Mouse (Mus musculus) liver, postnatal 0 days (tissue): ENCODE measurements around the gene Cpeb4. TPM values are rescaled to one million over a fixed set of nuclear protein-coding genes. Genes with fewer than 3 reads are reported as not detected.

Experiments used
- ATAC-seq: fragments of 200-750 bp; cut with Nextera tagmentation; 2 replicates; pipeline ENCODE4 v1.8.0; 2017; ENCODE audit warnings: mild to moderate bottlenecking, moderate library complexity
- DNase-seq: peaks from one replicate; pipeline ENCODE4 v3.0.0-alpha.2; 2016
- H3K27ac ChIP-seq: fragments of 300-500 bp; sonication (generic); 2 replicates; pipeline ENCODE4 v1.5.1; 2014; ENCODE audit warnings: antibody characterized with exemption, moderate library complexity, mild to moderate bottlenecking, low read depth
- H3K27me3 ChIP-seq: fragments of 300-500 bp; sonication (generic); 2 replicates; pipeline ENCODE4 v1.6.1; 2014; ENCODE audit warnings: low read length, control low read depth, mixed read lengths; ENCODE audit not compliant: insufficient read depth
- H3K36me3 ChIP-seq: fragments of 300-500 bp; sonication (generic); replicated peaks from 2 replicates; pipeline ENCODE4 v1.6.1; 2014; ENCODE audit warnings: mild to moderate bottlenecking, control low read depth, low read length, moderate library complexity, mixed read lengths; ENCODE audit not compliant: insufficient read depth
- H3K4me1 ChIP-seq: fragments of 300-500 bp; sonication (generic); 2 replicates; pipeline ENCODE4 v1.6.1; 2014; ENCODE audit warnings: antibody characterized with exemption, mild to moderate bottlenecking, control low read depth; ENCODE audit not compliant: insufficient read depth
- H3K4me2 ChIP-seq: fragments of 300-500 bp; sonication (generic); 2 replicates; pipeline ENCODE4 v1.6.1; 2014; ENCODE audit warnings: low read depth, mild to moderate bottlenecking, low read length, moderate library complexity, mixed read lengths
- H3K4me3 ChIP-seq: fragments of 300-500 bp; sonication (generic); 2 replicates; pipeline ENCODE4 v1.5.1; 2014; ENCODE audit warnings: low read depth, low read length
- H3K9ac ChIP-seq: fragments of 300-500 bp; sonication (generic); replicated peaks from 2 replicates; pipeline ENCODE4 v1.6.1; 2014; ENCODE audit warnings: mild to moderate bottlenecking, moderate library complexity
- H3K9me3 ChIP-seq: fragments of 300-500 bp; sonication (generic); 2 replicates; pipeline ENCODE4 v1.6.1; 2016; ENCODE audit warnings: mild to moderate bottlenecking, control low read depth, low read length, mixed read lengths
- CTCF ChIP-seq: sonication (generic); IDR thresholded peaks from 2 replicates; pipeline ENCODE4 v1.5.1; 2016; ENCODE audit warnings: antibody characterized with exemption, low read depth
- EP300 ChIP-seq: IDR thresholded peaks from 2 replicates; pipeline ENCODE4 v1.6.1; 2016; ENCODE audit warnings: antibody characterized with exemption, low read depth, mild to moderate bottlenecking
- WGBS: fragments of 180-500 bp; shearing (Covaris S2); extraction: QIAGEN DNeasy Blood & Tissue Kit; methylation state at CpG from one replicate; pipeline ENCODE4 v1.1.7; 2014; ENCODE audit not compliant: insufficient replicate concordance; 5-methylcytosine and 5-hydroxymethylcytosine counted together
- polyA plus RNA-seq: library from polyadenylated mRNA; unstranded; fragments of >200 nt; fragmentation: Nextera tagmentation; extraction: Ambion mirVana; gene quantifications from 2 replicates; pipeline ENCODE4 v1.2.1, GENCODE M21; 2015

The Cpeb4 gene
- polyA plus RNA-seq, 1 experiment from 2014 or later, result 10.0 TPM

DNA sequence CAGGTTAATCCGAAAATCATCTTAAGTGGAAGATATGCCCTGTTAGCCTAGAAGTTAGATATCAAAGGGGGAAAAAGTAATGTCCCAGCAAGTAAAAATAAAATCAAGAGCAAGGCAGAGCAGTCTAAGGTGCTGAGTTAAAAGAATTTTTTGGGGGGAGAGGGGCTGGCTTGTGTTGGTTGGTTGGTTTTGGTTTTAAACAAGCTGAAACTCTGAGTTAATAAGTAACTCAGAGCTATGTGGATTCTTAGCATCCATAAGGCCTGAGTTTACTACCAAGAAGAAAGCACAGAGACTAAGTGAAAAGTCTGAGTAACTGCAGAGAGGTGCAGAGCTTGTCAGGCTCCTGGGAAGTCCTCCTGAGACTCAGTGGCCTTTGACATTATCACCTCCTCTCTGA is 16.2 kb downstream of the Cpeb4 start:
- peaks cover 36% of the 10 kb centered on the region for H3K4me1 ChIP-seq
- no peak overlapping the region for H3K27ac ChIP-seq
- H3K27me3 ChIP-seq, result no peaks in the 10 kb centered on the region
- no peak overlapping the region for H3K4me2 ChIP-seq
- TF ChIP-seq CTCF, result no peak
- no peak for TF ChIP-seq EP300
- no peaks in the 10 kb centered on the region for H3K9me3 ChIP-seq
- H3K9ac ChIP-seq, result no peak overlapping the region
- H3K4me3 ChIP-seq, result no peak overlapping the region
- 83% methylated on average over 1 of the region's 1 CpGs for WGBS
- H3K36me3 ChIP-seq, result peaks cover 77% of the 10 kb centered on the region
- DNase-seq, result no peak
- ATAC-seq, result no peak

DNA sequence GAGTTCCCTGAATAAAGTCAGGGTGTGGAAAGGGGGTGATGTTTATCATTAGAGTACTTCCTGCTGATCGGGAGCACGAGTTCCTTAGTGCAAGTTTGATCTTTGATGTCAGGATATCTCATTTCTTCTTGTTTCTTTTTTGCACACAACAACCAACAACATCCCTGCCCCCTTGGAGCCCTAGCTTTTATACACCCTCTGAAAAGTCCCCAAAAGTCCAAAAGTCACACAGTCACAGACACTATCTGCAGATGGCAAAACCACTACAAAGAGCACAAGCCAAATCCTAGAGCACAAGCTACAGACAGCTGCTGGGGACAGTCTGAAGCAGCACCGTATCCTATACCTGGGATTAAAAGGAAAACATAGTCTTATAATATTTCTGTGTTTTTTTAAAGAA is 20.1 kb downstream of the Cpeb4 start:
- Histone ChIP-seq H3K27ac (no peak overlapping the region), H3K9ac (no peak overlapping the region), H3K4me3 (no peak overlapping the region), H3K27me3 (no peaks in the 10 kb centered on the region), H3K4me2 (no peak overlapping the region), H3K4me1 (peaks cover 26% of the 10 kb centered on the region), H3K36me3 (peaks cover 63% of the 10 kb centered on the region), H3K9me3 (no peaks in the 10 kb centered on the region)
- TF ChIP-seq EP300 (no peak), CTCF (no peak)
- WGBS, result 29% methylated on average over 3 of the region's 3 CpGs
- no peak for DNase-seq
- ATAC-seq, result no peak

DNA sequence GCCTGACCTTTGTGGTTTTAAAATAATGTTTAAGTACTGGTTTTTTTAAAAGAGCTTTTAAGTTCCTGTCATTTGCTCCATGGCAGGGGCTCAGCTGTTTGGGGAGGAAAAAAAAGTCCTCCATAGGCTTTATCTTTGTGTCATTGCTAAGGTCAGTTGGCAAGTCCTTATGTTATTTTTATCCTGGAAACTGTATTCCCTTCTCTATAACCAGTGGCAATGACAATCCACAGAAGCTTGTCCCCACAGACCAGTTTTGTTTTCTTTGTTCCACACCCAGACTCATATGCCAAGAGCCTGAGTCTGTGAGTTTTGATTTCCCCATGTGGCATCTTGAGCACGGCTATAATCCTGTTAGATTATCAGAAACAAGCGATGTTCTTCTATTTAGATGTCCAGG is 21.6 kb downstream of the Cpeb4 start:
- DNase-seq (no peak), ATAC-seq (no peak)
- H3K36me3 ChIP-seq, result peaks cover 64% of the 10 kb centered on the region
- no peaks in the 10 kb centered on the region for H3K9me3 ChIP-seq
- no peak overlapping the region for H3K9ac ChIP-seq
- WGBS, result 66% methylated on average over 2 of the region's 2 CpGs
- H3K4me1 ChIP-seq, result peaks cover 28% of the 10 kb centered on the region
- no peak overlapping the region for H3K27ac ChIP-seq
- no peaks in the 10 kb centered on the region for H3K27me3 ChIP-seq
- no peak overlapping the region for H3K4me3 ChIP-seq
- no peak for TF ChIP-seq CTCF
- no peak for TF ChIP-seq EP300
- no peak overlapping the region for H3K4me2 ChIP-seq

DNA sequence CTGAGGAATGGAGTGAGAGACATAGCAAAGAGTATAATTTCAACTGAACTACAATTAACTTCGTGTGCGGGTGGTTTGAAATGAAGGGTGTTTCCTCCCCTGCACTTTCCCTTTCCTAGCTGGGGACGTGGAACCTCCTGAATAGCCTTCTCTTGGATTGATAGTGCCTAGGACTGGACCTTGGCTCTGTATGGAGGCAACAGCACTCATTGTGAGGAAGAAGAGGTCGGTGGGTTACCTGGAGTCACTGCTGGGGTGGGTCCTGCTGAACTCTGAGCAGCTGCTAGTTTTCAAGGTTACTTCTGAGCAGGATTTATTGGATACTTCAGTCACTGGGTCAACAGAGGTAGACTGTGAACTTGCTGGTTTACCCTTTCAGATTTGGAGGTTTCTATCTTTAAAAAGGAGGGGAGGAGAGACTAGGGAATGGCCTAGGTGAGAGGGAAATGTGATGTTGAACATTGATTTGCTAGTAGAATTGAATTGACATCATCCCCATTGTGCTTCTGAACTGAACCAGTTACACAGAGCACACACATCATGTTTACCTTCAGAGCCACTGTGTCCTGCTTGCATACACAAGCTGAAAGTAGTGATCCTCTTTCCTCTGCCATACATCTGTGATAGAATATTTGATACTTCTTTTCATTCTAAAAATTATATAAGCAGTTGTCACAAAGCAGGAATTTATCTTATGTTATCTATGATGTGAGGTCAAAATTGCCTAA is 24.2 kb downstream of the Cpeb4 start:
- TF ChIP-seq CTCF, result no peak
- no peak for TF ChIP-seq EP300
- H3K9ac ChIP-seq, result peak overlapping the region; percentile 27; the same call in 1 of the 2 replicates
- peaks cover 49% of the 10 kb centered on the region for H3K36me3 ChIP-seq
- peak overlapping the region; percentile 5; the same call in 1 of the 2 replicates for H3K4me3 ChIP-seq
- H3K9me3 ChIP-seq, result no peaks in the 10 kb centered on the region
- no peaks in the 10 kb centered on the region for H3K27me3 ChIP-seq
- ATAC-seq, result peak; percentile 65
- 71% methylated on average over 4 of the region's 4 CpGs for WGBS
- no peak for DNase-seq
- H3K4me2 ChIP-seq, result peak overlapping the region; percentile 63
- peaks cover 32% of the 10 kb centered on the region for H3K4me1 ChIP-seq
- H3K27ac ChIP-seq, result peak overlapping the region; percentile 64

DNA sequence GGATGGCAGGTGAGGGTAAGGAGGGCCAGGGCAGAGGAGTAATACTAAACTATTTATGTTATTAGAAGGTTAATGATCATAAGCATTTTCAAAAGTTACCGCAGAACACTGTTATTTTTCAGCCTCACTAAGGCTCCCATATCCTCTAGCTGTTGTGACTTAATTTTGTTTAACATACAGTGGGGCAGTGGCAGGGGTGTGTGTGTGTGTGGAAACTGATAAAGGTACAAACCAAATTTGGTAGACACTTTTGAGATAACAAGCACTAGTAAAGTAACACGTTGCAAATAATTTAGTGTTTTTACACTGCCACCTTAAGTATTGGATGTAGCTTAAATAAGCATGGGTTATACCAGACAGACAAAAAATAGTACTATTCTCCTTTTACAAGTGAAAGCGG is 24.9 kb downstream of the Cpeb4 start:
- ATAC-seq, result peak; percentile 80

DNA sequence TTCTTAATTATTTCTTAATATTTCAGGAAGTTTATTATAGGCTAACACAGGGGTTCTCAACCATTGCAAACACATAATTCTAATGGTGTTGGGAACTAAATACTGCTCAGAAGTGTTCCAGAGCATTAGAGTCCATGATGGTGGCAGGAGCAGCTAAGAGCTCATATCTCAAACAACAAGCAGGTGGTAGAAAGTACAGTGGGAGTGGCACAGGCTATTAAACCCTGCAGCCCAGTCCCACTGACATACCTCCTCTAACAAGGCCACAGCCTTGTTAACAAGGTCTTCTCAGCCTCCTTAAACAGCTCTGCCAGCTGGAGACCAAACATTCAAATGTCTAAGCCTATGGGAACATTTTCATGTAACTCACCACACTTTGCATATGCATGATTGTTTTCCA is 27.2 kb downstream of the Cpeb4 start:
- H3K4me1 ChIP-seq, result peaks cover 38% of the 10 kb centered on the region
- H3K4me3 ChIP-seq, result no peak overlapping the region
- DNase-seq (no peak), ATAC-seq (no peak)
- H3K4me2 ChIP-seq, result no peak overlapping the region
- no peaks in the 10 kb centered on the region for H3K27me3 ChIP-seq
- no peak overlapping the region for H3K27ac ChIP-seq
- H3K9ac ChIP-seq, result no peak overlapping the region
- TF ChIP-seq CTCF (no peak), EP300 (no peak)
- no peaks in the 10 kb centered on the region for H3K9me3 ChIP-seq
- H3K36me3 ChIP-seq, result peaks cover 39% of the 10 kb centered on the region

More for the DNA sequence above, 24.9 kb downstream of the Cpeb4 start:
- no peak overlapping the region for H3K9ac ChIP-seq
- 66% methylated on average over 3 of the region's 3 CpGs for WGBS
- peaks cover 52% of the 10 kb centered on the region for H3K36me3 ChIP-seq
- peaks cover 35% of the 10 kb centered on the region for H3K4me1 ChIP-seq
- H3K27ac ChIP-seq, result peak overlapping the region; percentile 64
- H3K27me3 ChIP-seq, result no peaks in the 10 kb centered on the region
- no peaks in the 10 kb centered on the region for H3K9me3 ChIP-seq
- H3K4me3 ChIP-seq, result no peak overlapping the region
- peak overlapping the region; percentile 63 for H3K4me2 ChIP-seq
- peak; percentile 93 for TF ChIP-seq EP300
- no peak for TF ChIP-seq CTCF
- no peak for DNase-seq
